Mouse (Mus musculus): Measurements from ENCODE around the gene Dag1.

Dag1 gene

GRCm38 (mm10) chr9:108183531-108183994, 80.2 kb downstream of the Dag1 start:
- DNase-seq (ENCODE audit: low spot score) = no peak

GRCm38 (mm10) chr9:108182806-108183506, 80.8 kb downstream of the Dag1 start:
- peak; percentile 45 for DNase-seq (ENCODE audit: low spot score)

- no peak for DNase-seq (ENCODE audit: low spot score)
Observed at GRCm38 (mm10) chr9:108178391-108178790, 85.4 kb downstream of the Dag1 start.

GRCm38 (mm10) chr9:108175116-108175838, 88.5 kb downstream of the Dag1 start:
- DNase-seq (ENCODE audit: low spot score) = no peak

GRCm38 (mm10) chr9:108172777-108173350, 90.9 kb downstream of the Dag1 start:
- DNase-seq (ENCODE audit: low spot score) = no peak

GRCm38 (mm10) chr9:108169751-108170150, 94.0 kb downstream of the Dag1 start:
- DNase-seq (ENCODE audit: low spot score) = no peak

GRCm38 (mm10) chr9:108165143-108165542, 98.6 kb downstream of the Dag1 start:
- DNase-seq (ENCODE audit: low spot score) = no peak

- peak; percentile 42 for DNase-seq (ENCODE audit: low spot score)
Observed at GRCm38 (mm10) chr9:108163646-108164284, 100.0 kb downstream of the Dag1 start.

- no peak for DNase-seq (ENCODE audit: low spot score)
Observed at GRCm38 (mm10) chr9:108157891-108158290, 105.9 kb downstream of the Dag1 start.

- no peak for DNase-seq (ENCODE audit: low spot score)
Observed at GRCm38 (mm10) chr9:108157451-108157850, 106.3 kb downstream of the Dag1 start.

- peak; percentile 43 for DNase-seq (ENCODE audit: low spot score)
Observed at GRCm38 (mm10) chr9:108156786-108157185, 107.0 kb downstream of the Dag1 start.

- peak; percentile 30 for DNase-seq (ENCODE audit: low spot score)
Observed at GRCm38 (mm10) chr9:108154814-108155213, 108.9 kb downstream of the Dag1 start.
